Mouse (Mus musculus) midbrain, embryonic 16.5 days (tissue): ENCODE results near the gene C1qtnf6. TPM values are rescaled to one million over a fixed set of nuclear protein-coding genes. Genes with fewer than 3 reads are reported as not detected.

Source experiments
- ATAC-seq: fragments of 200-750 bp; cut with Nextera tagmentation; 2 replicates; pipeline ENCODE4 v1.8.0; 2017; ENCODE audit warnings: moderate TSS enrichment
- H3K27ac ChIP-seq: fragments of 300-500 bp; sonication (generic); 2 replicates; pipeline ENCODE4 v1.5.1; 2014; ENCODE audit warnings: mild to moderate bottlenecking, low read length, mixed read lengths
- H3K27me3 ChIP-seq: fragments of 300-500 bp; sonication (generic); 2 replicates; pipeline ENCODE4 v1.6.1; 2014; ENCODE audit warnings: low read depth, low read length, mixed read lengths; ENCODE audit not compliant: control insufficient read depth, insufficient read depth
- H3K36me3 ChIP-seq: fragments of 300-500 bp; sonication (generic); 2 replicates; pipeline ENCODE4 v1.6.1; 2014; ENCODE audit warnings: mild to moderate bottlenecking, low read length, moderate library complexity, mixed read lengths; ENCODE audit not compliant: control insufficient read depth, insufficient read depth
- H3K4me1 ChIP-seq: fragments of 300-500 bp; sonication (generic); 2 replicates; pipeline ENCODE4 v1.6.1; 2014; ENCODE audit warnings: mild to moderate bottlenecking, low read length, mixed read lengths; ENCODE audit not compliant: control insufficient read depth, insufficient read depth
- H3K4me2 ChIP-seq: fragments of 300-500 bp; sonication (generic); 2 replicates; pipeline ENCODE4 v1.6.1; 2014; ENCODE audit warnings: mild to moderate bottlenecking, low read length, mixed read lengths
- H3K4me3 ChIP-seq: fragments of 300-500 bp; sonication (generic); 2 replicates; pipeline ENCODE4 v1.5.1; 2014; ENCODE audit warnings: low read depth, mild to moderate bottlenecking, low read length, moderate library complexity, mixed read lengths
- H3K9ac ChIP-seq: fragments of 300-500 bp; sonication (generic); 2 replicates; pipeline ENCODE4 v1.6.1; 2014; ENCODE audit warnings: low read depth, low read length, mixed read lengths
- H3K9me3 ChIP-seq: fragments of 300-500 bp; sonication (generic); replicated peaks from 2 replicates; pipeline ENCODE4 v1.6.1; 2014; ENCODE audit warnings: mild to moderate bottlenecking, low read length, mixed read lengths; ENCODE audit not compliant: control insufficient read depth, poor library complexity, severe bottlenecking
- WGBS: fragments of 180-500 bp; shearing (Covaris S2); extraction: QIAGEN DNeasy Blood & Tissue Kit; methylation state at CpG from one replicate; pipeline ENCODE4 v1.1.7; 2014; 5-methylcytosine and 5-hydroxymethylcytosine counted together
- polyA plus RNA-seq: library from polyadenylated mRNA; unstranded; fragments of >200 nt; fragmentation: Nextera tagmentation; extraction: Ambion mirVana; gene quantifications from 2 replicates; pipeline ENCODE4 v1.2.1, GENCODE M21; 2015

Gene C1qtnf6
- polyA plus RNA-seq, 1 experiment from 2014 or later, result 7.8 TPM

GRCm38 (mm10) chr15:78494968-78495406 is 36.2 kb downstream of the C1qtnf6 start, which contains the start of gene Il2rb:
Il2rb (minus strand) TSS chr15:78495271.
- Histone ChIP-seq H3K4me2 (no peak within 1 kb of the TSS), H3K27me3 (no peaks in the 10 kb centered on the region), H3K9me3 (no peaks in the 10 kb centered on the region), H3K27ac (no peak within 1 kb of the TSS), H3K4me1 (no peaks in the 10 kb centered on the region), H3K4me3 (no peak within 1 kb of the TSS), H3K36me3 (no peaks in the 10 kb centered on the region), H3K9ac (no peak within 1 kb of the TSS)
- 85% methylated on average over 11 of the region's 11 CpGs for WGBS
- ATAC-seq, result no peak

GRCm38 (mm10) chr15:78493401-78494010 is 37.7 kb downstream of the C1qtnf6 start:
- no peaks in the 10 kb centered on the region for H3K9me3 ChIP-seq
- no peaks in the 10 kb centered on the region for H3K36me3 ChIP-seq
- H3K9ac ChIP-seq, result no peak overlapping the region
- no peak overlapping the region for H3K4me3 ChIP-seq
- no peaks in the 10 kb centered on the region for H3K4me1 ChIP-seq
- no peak overlapping the region for H3K4me2 ChIP-seq
- H3K27ac ChIP-seq, result no peak overlapping the region
- no peak for ATAC-seq
- H3K27me3 ChIP-seq, result no peaks in the 10 kb centered on the region
- 78% methylated on average over 10 of the region's 10 CpGs for whole genome bisulfite sequencing

- no peak overlapping the region for H3K9ac ChIP-seq
- H3K36me3 ChIP-seq, result no peaks in the 10 kb centered on the region
- ATAC-seq, result no peak
- no peak overlapping the region for H3K4me3 ChIP-seq
- H3K9me3 ChIP-seq, result no peaks in the 10 kb centered on the region
- H3K27ac ChIP-seq, result no peak overlapping the region
- H3K27me3 ChIP-seq, result no peaks in the 10 kb centered on the region
- WGBS, result 89% methylated on average over 3 of the region's 3 CpGs
- H3K4me1 ChIP-seq, result no peaks in the 10 kb centered on the region
- H3K4me2 ChIP-seq, result no peak overlapping the region
Observed at GRCm38 (mm10) chr15:78491301-78491700, 39.9 kb downstream of the C1qtnf6 start.

- no peak overlapping the region for H3K9ac ChIP-seq
- no peak overlapping the region for H3K4me2 ChIP-seq
- no peaks in the 10 kb centered on the region for H3K36me3 ChIP-seq
- no peak for ATAC-seq
- H3K27me3 ChIP-seq, result no peaks in the 10 kb centered on the region
- H3K4me1 ChIP-seq, result no peaks in the 10 kb centered on the region
- no peak overlapping the region for H3K4me3 ChIP-seq
- 84% methylated on average over 8 of the region's 8 CpGs for WGBS
- H3K27ac ChIP-seq, result no peak overlapping the region
- H3K9me3 ChIP-seq, result no peaks in the 10 kb centered on the region
Observed at GRCm38 (mm10) chr15:78489906-78490305, 41.3 kb downstream of the C1qtnf6 start.

GRCm38 (mm10) chr15:78489248-78489647 is 42.0 kb downstream of the C1qtnf6 start:
- ATAC-seq, result no peak
- Histone ChIP-seq H3K36me3 (no peaks in the 10 kb centered on the region), H3K27me3 (no peaks in the 10 kb centered on the region), H3K4me3 (no peak overlapping the region), H3K4me2 (no peak overlapping the region), H3K27ac (no peak overlapping the region), H3K9ac (no peak overlapping the region), H3K4me1 (no peaks in the 10 kb centered on the region), H3K9me3 (no peaks in the 10 kb centered on the region)
- 86% methylated on average over 3 of the region's 3 CpGs for WGBS

GRCm38 (mm10) chr15:78487066-78487465 is 44.1 kb downstream of the C1qtnf6 start:
- no peaks in the 10 kb centered on the region for H3K4me1 ChIP-seq
- no peak overlapping the region for H3K9ac ChIP-seq
- no peaks in the 10 kb centered on the region for H3K9me3 ChIP-seq
- H3K27ac ChIP-seq, result no peak overlapping the region
- WGBS, result 63% methylated on average over 4 of the region's 4 CpGs
- no peaks in the 10 kb centered on the region for H3K36me3 ChIP-seq
- H3K4me3 ChIP-seq, result no peak overlapping the region
- H3K4me2 ChIP-seq, result no peak overlapping the region
- ATAC-seq, result no peak
- H3K27me3 ChIP-seq, result no peaks in the 10 kb centered on the region

GRCm38 (mm10) chr15:78486564-78486963 is 44.7 kb downstream of the C1qtnf6 start:
- H3K4me1 ChIP-seq, result no peaks in the 10 kb centered on the region
- no peak overlapping the region for H3K9ac ChIP-seq
- H3K27ac ChIP-seq, result no peak overlapping the region
- H3K4me2 ChIP-seq, result no peak overlapping the region
- no peaks in the 10 kb centered on the region for H3K36me3 ChIP-seq
- ATAC-seq, result no peak
- no peak overlapping the region for H3K4me3 ChIP-seq
- 92% methylated on average over 1 of the region's 1 CpGs for WGBS
- no peaks in the 10 kb centered on the region for H3K27me3 ChIP-seq
- no peaks in the 10 kb centered on the region for H3K9me3 ChIP-seq

- Histone ChIP-seq H3K4me2 (no peak overlapping the region), H3K27ac (no peak overlapping the region), H3K4me3 (no peak overlapping the region), H3K9ac (no peak overlapping the region), H3K9me3 (no peaks in the 10 kb centered on the region), H3K36me3 (no peaks in the 10 kb centered on the region), H3K4me1 (no peaks in the 10 kb centered on the region), H3K27me3 (no peaks in the 10 kb centered on the region)
- 76% methylated on average over 4 of the region's 4 CpGs for WGBS
- ATAC-seq, result no peak
Observed at GRCm38 (mm10) chr15:78483311-78483710, 47.9 kb downstream of the C1qtnf6 start.

- Histone ChIP-seq H3K4me2 (no peak overlapping the region), H3K4me3 (no peak overlapping the region), H3K9ac (no peak overlapping the region), H3K4me1 (no peaks in the 10 kb centered on the region), H3K27me3 (no peaks in the 10 kb centered on the region), H3K9me3 (no peaks in the 10 kb centered on the region), H3K27ac (no peak overlapping the region), H3K36me3 (no peaks in the 10 kb centered on the region)
- WGBS, result 75% methylated on average over 3 of the region's 3 CpGs
- no peak for ATAC-seq
Observed at GRCm38 (mm10) chr15:78482518-78482917, 48.7 kb downstream of the C1qtnf6 start.
